Mouse (Mus musculus) naive thymus-derived CD4-positive, alpha-beta T cell, adult 2 months (primary cell): Measurements from ENCODE around the gene Gipr.
"Not testable (repeated sequence)": the region's sequence is repeated elsewhere in the genome, so short reads cannot be mapped to it uniquely, and the experiment has no call there.

Source experiments
- DNase-seq: peaks from one replicate; pipeline ENCODE4 v3.0.0-alpha.2; 2011; ENCODE audit warnings: low read depth

Gene Gipr

DNA sequence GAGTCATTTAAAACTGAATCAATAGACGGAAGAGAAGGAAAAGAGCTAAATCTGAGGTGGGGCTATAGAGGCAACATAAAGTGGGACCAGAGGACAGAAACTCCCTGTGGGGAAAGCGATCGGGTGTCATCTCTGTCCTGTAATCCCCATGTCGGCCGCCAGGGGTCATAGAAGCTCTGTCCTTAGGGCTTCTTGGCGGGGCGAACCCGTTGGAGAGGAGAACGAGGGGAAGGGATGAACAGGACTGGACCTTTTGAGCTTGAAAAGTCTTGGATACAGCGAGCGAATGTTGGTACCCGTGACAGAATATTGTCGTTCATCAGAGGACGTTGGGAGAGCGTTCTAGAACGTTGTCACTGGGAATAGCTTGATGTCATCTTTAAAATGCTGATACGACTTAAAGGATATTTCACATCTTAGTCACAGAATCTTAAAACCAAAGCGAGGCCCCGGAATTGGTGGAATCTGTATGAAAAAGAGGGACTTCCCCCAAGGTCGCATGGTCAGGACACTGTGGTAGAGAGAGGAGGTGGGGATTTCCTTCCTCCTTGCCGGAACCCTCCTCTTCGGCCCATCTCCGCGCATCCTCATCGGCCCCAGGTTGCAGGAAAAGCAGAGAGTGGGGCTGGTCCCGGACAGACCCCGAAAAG lies 12.6 kb upstream of the Gipr start:
- peak; percentile 87 for DNase-seq

DNA sequence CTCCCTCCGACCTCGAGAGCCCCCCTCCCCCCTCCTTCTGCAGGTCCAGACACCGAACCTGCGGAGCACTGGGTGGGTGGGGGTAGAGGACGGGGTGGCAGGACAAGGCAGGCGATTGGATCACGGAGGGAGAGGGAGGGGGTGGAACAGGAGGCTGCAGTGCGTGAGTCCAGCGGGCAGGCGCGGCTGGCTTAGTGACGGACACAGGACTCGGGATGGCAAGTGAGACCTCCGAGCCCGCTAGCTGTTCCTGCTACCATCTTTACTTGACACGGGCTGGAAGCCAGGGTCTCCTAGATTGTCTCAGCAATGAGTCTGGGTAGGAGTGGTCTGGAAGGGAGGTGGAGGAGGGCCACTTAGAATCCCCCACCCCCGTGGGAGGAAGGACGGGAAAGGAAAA lies 12.1 kb upstream of the Gipr start:
- DNase-seq = no peak

DNA sequence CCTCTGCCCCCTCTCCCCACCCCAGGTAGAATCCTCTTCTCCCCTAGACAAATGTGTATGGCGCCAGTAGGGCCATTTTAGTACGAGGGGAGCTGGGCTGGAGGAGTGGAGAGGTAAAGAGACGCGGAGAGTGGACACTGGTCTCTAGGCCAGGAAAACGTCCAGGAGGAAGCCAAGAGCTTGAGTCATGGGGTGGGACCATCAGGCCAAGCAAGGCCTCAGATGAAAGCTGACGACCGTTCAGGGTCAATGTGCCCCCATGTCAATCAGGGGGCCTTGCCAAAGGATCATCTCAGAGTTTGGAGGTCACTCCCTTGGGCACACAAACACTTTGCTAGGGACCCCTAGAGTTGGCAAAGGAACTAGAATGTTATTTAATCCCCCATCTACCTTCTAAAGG lies 11.3 kb upstream of the Gipr start:
- DNase-seq = no peak

DNA sequence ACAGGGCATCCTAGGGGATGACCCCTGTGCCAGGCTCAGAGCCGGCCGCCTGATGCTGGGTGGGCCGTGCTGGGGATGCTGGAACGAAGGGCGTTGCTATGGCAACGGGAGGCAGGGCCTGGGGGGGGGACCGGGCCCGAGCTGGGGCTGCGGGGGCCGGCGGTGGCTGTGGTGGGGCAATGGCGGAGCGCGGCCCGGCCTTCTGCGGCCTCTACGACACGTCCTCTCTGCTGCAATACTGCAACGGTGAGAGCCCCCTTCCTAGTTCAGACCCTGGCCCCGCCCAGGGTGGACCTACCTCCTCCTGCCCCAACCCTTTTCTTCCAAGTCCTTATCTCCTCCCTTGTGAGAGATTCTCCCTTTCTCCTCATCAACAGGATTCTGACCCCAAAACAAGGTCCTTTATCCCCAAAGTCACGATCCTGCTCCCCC lies 10.6 kb upstream of the Gipr start:
- no peak for DNase-seq

DNA sequence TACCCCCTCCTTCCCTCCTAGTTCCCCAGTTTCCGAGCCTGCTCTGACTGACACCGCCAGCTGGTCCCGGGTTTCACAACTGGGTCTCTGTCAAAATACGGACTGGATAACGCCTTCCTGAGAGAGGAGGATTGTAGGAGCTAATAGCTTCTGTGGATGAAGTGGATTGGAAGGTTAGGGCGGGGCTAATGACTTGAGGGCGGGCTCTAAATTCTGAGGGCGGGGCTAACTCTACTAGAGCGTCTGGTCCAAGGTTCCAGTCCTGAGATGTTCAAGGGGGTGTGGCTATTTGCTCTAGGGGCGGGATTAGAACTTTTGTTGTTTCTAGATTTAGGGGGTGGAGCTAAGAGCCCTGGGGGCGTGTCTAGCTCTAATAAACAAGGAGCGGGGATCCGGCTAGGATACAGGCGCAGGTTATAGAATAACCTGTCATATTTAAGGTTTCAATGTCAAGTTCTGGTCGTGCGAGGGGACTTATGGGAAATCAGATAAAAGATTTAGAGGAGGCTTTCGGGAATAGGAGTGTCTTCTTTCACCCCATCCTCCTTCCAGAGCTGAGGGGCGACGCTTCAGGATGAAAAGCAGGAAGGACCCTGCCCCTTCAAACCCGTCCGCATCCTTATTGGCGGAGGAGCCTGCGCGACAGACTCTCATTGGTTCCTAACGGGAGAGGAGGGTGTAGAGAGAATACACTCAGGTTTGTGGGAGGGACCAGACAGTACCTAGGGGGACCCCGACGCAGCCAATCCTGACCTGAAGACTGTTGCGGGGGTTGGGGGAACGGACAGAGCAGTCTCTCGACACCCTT lies 10.0 kb upstream of the Gipr start, which contains the start of gene Eml2:
Eml2 (plus strand) TSS at position 714 of the 808 bp plus-strand sequence.
- DNase-seq = no peak

DNA sequence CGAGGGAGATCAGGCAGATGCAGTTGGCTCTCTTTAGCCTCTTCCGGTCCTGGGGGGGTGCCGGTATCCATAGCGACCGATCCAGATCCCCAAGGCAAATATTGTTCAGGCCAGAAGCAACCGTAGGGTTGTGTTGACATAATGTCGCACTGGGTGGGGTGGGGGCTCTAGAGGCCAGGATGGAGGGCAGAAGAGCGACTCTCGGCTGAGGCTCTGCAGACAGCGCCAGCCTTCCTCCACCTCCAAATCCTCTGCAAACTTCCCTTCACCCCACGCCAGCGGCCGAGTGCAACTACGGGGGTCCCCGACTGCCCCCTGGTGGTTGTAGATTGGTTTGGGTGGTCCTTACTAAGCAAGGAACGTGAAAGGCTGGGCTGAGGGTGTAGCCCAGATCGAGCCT lies 6.9 kb upstream of the Gipr start:
- peak; percentile 64 for DNase-seq

DNA sequence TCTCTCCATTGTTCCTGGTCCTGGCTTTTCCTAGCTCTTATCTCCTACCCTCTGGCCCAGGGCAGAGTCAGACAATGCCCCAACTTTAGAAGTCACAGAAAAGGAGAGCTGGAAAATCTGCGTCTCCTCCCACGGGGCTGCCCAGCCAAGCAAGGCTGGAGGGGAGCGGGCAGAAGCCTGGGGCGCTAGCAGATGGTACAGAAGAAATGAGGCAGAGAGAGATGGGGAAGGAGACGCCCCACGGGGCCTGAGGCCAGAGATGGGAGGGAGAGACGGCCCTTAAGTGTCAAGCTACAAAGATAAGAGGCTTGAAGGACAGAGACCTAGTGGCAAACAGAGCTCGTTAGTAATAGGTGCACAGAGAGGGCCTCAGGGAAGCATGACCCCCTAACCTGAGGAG lies 5.9 kb upstream of the Gipr start:
- DNase-seq = no peak

DNA sequence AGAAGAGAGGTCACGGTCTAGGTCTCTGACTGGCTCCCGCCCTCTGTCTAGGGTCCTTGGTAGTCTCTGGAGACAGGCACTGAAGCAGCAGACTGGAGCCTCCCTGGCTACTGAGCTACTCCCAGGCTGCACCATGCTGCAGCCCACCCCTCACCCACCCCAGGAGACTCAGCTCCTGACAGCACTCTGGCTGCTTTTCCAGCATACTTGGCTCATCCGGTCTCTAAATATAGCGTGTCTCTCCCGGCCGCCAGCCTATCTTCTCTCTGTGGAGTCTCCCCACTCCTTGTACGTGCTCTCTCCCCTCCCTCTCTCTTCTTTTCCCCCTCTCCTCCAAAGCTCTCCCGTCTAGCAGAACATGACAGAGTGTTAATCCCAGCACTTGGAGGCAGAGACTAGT lies 4.2 kb upstream of the Gipr start:
- no peak for DNase-seq

DNA sequence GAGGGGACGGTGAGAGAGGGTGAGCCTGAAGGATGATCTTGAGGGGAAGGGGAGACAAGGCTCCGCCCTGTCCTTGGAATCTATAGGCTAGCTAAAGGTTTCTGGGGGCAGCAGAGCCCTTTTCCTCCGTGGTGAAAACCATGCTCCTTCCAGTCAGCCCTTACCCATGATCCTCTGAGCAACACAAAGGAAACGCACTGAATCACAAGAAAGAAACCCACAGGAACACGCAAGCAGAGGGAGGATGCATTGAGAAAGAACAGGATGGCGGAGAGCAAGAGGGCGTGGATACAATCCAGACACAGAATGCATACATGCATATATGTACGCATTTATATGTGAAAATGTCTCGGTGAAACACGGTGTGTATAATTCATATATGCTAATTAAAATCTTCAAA lies 3.6 kb upstream of the Gipr start:
- no peak for DNase-seq

DNA sequence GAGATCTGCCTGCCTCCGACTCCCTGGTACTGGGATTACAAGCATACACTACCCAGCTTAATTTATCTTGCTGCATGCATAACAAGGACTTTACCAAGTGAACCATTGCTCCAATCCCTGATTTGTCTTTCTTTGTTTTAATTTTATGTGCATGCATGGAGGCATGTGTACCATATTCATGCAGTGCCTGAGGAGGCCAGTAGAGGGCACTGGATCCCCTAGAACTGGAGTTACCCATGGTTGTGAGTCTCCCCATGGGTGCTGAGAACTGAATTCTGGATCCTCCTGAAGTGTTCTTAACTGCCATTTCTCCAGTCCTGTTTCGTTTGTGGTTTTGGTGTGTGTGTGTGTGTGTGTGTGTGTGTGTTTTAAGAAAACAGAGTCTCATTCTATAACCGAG lies 1.1 kb upstream of the Gipr start:
- no peak for DNase-seq

DNA sequence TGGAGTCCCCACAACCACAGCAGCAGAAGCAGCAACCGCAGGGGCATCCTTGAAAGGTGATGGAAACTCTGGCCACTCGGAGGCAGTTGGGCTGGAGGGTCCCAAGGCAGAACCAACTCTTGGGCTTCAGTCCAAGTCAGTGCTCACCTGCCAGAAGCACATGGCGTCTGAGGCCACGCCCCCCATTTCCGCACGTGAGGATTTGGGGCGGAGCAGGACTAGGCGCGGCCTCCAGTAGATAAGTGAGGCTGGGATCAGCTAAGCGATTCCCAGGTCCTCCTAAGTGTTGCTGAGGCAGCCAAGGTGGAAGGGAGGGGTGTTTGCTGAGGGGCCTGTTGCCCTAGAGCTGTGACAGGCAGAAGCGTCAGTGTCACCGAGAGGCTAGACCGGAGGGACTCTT lies 949 bp downstream of the Gipr start:
- peak; percentile 75 for DNase-seq

DNA sequence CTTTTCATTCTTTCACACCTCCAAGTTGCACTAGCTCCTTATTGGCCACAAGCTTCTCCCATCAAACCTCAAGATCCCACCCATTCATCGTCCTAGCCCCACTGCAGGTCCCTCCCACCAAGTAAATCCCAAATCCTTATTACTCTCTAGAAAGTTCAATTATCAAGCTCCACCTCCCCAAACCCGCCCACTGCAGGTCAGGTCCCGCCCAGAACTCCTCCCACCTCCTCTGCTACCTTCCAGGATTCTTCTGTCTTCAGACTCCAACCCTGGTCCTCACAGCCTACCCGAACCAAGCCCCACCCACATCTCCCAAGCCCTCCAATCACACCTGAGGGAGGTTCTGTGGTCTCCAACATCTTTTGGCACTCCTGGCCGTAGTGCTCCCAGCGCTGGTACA lies 1.7 kb downstream of the Gipr start:
- DNase-seq = no peak

DNA sequence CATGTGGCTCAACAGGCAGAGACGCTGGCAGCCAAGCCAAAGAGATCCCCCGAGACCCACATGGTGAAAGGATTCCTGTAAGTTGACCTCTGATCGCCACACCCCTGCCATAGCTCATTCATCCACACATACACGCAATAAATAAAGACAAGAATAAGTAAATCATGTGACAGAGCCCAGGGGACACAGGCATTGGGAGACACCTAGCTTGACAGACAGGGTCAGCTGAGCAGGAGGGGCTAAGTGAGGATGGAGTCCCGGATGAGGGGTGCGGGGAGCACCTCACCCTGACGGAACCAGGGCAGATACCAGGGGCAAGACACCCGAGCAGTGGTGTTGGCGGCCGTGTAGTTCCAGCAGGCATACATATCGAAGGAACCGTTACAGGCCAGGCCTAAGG lies 2.2 kb downstream of the Gipr start:
- DNase-seq = no peak

DNA sequence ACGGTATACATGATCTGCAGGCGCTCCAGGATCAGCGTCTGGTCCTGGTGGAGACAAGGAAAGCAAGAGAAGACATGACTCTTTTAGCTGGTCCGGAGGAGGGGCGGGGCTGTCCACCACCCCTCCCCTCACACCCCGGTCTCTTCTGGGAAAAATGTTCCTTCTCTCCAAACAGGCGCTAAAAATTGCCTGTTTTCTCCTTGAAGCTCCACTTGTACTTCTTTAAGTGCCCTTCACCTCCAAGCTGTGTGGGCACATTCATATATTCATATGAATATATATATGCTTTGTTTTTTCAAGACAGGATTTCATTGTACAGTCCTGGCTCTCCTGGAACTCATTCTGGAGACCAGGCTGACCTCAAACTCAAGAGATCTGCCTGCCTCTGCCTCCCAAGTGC lies 3.0 kb downstream of the Gipr start:
- no peak for DNase-seq

DNA sequence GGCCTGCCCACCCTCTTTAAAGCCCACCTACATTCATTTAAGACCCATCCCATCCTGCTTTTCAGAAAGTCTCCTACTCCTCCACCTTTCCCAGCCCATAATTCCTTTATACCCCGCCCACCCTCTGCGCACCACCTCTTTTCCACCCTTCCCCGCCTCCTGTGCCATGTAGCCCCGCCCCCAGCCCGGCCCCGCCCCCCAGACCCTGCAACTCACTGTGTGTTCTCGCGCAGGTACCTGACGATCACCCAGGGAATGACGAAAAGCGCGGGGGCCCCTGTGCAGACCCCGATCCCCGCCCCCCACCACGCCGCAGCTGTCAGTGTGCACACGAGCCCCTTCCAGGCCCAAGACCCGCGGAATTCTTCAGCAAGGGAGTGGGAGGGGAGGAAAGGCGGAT lies 5.8 kb downstream of the Gipr start:
- no peak for DNase-seq

DNA sequence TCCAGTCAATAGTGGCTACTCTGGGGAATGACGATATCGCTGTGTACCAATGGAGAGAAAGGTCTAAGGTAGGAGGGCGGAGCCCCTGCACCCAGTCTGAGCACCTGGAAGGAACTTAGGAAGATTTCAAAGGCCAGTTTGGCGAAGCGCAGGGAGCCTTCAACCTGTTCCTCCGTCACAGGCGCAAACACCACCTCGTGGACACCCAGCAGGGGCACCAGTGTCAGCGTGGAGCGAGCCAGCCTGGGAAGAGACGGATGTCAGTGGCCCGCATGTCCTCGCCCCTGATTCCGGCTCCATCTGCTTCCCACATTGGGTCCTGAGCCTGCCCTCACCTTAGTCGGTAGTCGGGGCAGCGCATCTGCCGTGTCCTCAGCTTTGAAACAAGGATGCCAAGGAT lies 6.5 kb downstream of the Gipr start:
- DNase-seq = no peak

DNA sequence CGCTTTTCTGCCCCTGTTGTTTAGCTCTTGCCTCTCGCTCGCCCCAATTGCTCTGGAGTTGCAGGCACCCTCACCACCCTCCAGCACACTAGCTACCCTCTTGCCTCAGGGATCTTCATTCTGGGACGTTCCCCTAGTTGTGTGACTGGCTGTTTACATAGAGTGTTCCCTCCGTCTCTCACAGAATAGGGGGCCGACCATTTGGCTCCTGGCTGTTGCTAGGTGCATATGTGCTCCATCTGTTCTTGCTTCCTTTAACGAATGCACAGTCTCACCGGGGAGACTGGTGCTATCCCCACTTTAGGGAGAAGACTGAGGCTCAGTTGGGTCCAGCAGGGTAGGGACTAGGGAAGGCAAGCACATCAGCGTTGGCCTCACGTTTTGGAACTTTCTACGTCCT lies 7.3 kb downstream of the Gipr start:
- no peak for DNase-seq

DNA sequence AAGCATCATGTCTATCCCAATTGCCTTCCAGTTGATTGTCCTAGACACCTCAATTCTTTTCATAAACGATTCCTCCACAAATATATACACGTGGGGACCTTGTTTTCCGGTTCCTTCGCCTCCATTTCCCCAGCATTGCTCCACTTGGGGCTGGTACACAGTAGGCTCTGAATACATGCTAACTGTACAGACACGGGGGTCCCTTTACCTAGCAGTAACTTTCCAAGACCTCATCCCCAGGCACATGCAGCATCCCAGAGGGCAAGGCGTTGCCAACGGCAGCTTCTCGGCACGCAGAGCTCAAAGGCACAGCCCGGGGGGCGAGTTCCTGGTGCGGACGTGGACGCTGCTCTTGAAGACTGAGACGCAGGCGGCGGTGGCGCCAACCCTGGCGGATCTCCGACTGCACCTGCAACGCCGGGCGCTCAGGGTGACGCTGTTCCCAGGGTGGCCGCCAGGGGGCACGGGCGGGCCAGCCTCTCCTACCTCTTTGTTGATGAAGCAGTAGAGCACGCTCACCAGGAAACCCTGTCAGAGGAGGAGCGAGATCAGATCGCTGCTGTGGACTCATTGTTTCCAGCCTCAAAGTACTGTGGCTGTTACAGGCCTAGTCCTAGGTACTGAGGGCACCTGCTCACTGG lies 8.6 kb downstream of the Gipr start:
- peak; percentile 96 for DNase-seq

DNA sequence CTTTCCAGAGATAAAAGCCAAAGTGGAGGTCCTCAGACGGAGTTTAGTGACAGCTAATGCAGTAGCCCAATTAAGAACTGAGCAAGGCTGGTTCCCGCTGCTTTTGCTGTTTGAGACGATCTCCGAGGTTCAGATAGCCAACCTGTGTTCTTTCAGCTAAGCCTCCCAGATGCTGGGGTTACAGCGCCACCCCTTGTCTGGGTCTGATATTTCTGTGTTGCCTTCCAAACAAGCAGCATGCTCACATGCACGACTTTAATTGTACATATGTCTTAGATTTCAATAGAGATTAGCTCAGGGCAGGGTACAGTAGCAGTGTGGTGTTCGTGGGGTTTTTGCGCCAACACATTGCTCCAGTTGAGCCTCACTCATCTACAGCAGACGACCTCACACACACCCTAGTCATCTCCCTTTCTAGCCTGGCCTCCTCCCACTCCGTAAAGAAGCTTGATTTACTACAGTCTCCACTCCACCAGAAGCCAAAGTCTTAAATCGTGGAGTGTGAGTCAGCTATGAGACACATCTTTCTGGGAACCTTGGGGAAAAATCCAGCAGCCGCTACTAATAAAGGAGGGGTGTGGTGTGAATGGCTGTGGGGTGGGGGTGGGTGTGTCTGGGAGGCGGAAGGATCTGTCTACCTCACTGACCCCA lies 10.0 kb downstream of the Gipr start:
- DNase-seq = no peak

DNA sequence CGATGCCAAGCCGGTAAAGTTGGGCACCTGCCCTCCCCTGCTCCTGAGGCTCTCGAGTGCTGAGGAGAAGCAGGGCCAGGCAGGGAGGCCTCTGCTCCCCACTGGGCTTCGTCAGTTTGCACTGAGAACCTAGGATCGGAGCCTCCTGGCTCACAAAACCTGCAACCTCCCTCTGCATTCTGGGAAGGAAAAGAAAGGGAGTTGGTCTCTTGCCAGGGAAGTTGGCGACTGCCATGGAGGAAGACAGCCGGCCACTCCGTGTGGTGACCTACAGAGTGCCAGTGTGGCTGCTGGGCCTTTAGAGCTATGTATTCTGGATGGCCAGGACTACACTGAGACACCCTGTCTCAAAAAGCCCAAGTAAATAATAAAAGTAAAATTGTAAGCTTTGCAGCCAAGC lies 11.1 kb downstream of the Gipr start:
- DNase-seq = no peak

DNA sequence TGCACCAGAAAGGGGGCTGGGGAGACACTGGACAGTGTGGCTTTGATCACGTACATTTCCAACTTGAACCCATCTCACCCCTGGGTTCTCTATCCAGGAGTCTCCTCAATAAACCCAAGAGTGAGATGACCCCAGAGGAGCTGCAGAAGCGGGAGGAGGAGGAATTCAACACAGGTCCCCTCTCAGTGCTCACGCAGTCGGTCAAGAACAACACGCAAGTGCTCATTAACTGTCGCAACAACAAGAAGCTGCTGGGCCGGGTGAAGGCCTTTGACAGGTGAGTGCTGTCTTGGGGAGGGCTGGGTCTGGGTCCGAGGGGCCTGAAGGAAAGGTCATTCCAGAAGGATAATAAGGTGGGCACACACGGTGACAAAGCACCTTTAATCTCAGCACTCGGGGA lies 14.8 kb downstream of the Gipr start:
- not testable (repeated sequence) for DNase-seq

DNA sequence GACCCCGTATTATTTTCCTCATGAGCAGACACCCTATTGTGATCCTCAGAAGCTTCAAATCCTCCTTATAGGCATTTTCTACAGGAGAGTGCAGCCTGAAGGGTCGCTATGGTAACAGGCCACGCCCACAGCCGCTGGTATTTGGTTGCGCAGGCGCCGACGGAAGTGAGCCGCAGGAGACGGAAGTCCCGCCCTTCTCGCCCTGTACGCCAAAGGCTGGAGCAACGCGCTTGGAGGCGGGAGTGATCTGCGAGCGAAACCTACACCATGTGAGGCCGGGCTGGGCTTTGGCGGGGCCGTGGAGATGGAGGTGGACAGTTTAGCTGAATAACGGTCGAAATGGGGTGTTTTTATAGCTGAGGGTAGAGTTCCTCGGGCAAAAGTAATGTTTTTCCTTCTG lies 16.3 kb downstream of the Gipr start, which contains the start of gene Snrpd2:
Snrpd2 (plus strand) TSS at position 97 of the 400 bp plus-strand sequence.
- peak; percentile 99 for DNase-seq
